Mouse (Mus musculus) heart, postnatal 36 days (tissue): ENCODE measurements around the gene Olfr124. TPM values are rescaled to one million over a fixed set of nuclear protein-coding genes. Genes with fewer than 3 reads are reported as not detected.

Experiments
- DNase-seq, 2 experiments: peaks; one replicate each; pipeline ENCODE4 v3.0.0; 2021 to 2022
- intact Hi-C: fragments of 180-260 bp; cut with DNase I; formaldehyde crosslinking; loops from one replicate; pipeline ENCODE4 v1.15.1; 2025
- total RNA-seq, 2 experiments: library from RNA; stranded (reverse); gene quantifications; 2 replicates each; pipeline ENCODE4 v1.2.3; 2021

Gene Olfr124
- total RNA-seq = not detected

DNA sequence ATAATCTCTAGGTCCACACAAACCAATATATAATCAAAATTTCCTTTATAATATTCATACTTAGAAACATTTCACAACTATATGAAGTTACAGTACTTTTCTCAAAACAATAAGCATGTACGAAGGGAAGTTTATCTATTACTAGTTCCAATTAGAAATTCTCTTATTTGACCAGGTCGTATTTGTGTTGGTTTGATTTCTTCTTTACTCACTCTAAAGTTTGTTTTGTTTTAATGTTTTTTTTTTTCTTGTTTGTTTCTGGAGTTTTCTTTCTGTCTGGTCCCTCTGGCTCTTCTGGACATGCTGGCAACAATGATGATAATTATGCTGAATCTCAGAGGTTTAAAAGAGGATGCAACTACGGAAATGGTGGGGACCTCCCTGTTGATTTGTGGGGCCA, at the start of gene Olfr124:
Olfr124 (plus strand) TSS at position 301 of the 400 bp plus-strand sequence.
- no peak for DNase-seq
- intact Hi-C loops = no loop called here

DNA sequence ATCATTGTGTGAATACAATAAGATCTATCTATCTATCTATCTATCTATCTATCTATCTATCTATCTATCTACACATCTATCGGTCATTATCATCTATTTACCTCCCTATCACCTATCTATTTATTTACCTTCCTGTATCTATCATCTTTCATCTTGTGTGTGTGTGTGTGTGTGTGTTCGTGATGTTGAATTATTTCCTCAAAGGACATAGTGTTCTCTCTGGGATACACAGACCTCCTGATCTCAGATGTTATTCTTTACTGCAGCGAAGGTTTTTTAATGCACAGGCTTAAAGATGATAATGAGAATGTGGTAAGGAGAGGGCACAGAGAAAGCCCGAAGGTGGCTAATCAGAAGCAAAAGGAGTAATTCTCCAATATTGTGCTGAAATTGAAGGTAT, 31.4 kb upstream of the Olfr124 start, which contains the start of gene Olfr122:
Olfr122 (plus strand) TSS at position 301 of the 400 bp plus-strand sequence.
- no peak for DNase-seq
- intact Hi-C loops = no loop called here

DNA sequence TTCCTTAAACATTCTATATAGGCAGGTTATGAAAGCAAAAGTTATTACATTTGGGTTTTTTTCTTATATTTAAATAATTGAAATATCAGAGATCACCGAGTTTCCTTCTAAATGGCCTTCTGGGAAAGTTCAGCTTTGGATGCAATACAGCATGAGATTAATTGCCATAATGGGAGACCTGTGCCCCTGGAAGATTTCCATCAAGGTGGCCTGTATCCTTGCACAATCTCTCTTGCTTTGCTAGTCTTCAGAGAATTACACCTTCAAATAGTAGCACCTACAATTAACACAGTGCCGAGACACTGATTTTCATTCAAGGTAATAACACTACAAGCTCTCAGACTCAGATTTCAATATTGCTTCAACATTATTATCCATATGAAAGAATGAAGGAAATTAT, 6.5 kb upstream of the Olfr124 start, which contains the start of gene Olfr123:
Olfr123 (plus strand) TSS at position 301 of the 400 bp plus-strand sequence.
- intact Hi-C loops = no loop called here
- DNase-seq = no peak

DNA sequence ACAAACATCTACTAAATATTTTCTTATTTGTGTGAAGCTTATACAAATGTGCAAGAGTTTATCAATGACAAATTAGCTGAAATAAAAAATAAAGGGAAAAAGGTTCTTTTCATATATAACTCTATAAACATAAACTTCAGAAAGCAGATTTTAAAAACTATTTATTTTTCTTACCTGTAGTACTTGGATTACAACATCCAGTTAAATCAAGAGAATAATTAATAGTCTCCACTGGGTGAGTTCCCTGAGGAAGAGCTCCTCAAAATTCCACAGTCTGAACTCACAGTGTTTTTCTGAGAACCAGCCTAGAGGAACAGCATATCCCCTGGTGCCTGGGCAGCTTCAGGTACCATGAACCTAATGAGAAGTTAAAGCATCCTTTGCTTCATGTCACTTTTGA, 33.0 kb downstream of the Olfr124 start, which contains the start of gene Olfr125:
Olfr125 (plus strand) TSS at position 301 of the 400 bp plus-strand sequence.
- no peak for DNase-seq
- intact Hi-C loops = no loop called here

DNA sequence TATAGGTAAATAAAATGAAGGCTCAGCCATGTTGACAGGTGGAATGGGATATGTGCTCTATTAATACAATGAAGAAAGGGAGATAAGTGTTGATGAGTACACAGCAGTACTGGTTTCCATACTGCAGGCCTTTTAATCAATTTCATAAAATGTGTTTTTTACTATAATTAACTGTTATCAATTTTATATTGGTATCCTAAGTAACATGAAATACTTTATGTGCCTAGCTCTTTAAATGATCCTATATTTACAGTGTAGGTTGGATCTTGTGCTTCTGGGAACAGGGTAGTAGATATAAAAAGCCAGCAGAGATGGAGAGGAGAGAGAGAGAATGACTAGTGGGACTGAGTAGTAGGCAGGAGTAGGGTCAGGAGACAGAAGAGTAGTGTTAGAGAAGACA, 47.5 kb downstream of the Olfr124 start, which contains the start of gene Olfr126:
Olfr126 (plus strand) TSS at position 301 of the 400 bp plus-strand sequence.
- no peak for DNase-seq
- intact Hi-C loops = no loop called here

Other genes starting within 250 kb of the Olfr124 start
- gene Olfr112, start 230.4 kb upstream of the Olfr124 start, total RNA-seq = not detected
- not detected for gene Olfr113, start 222.2 kb upstream of the Olfr124 start, total RNA-seq
- not detected for gene Olfr114, start 207.1 kb upstream of the Olfr124 start, total RNA-seq
- gene Olfr115, start 172.8 kb upstream of the Olfr124 start, total RNA-seq = not detected
- not detected for gene Olfr116, start 172.7 kb upstream of the Olfr124 start, total RNA-seq
- gene Olfr117, start 136.1 kb upstream of the Olfr124 start, total RNA-seq = not detected
- not detected for gene Olfr118, start 132.9 kb upstream of the Olfr124 start, total RNA-seq
- not detected for gene Olfr119, start 103.3 kb upstream of the Olfr124 start, total RNA-seq
- not detected for gene Olfr120, start 78.1 kb upstream of the Olfr124 start, total RNA-seq
- gene Olfr121, start 51.0 kb upstream of the Olfr124 start, total RNA-seq = not detected
- gene Olfr122, start 31.3 kb upstream of the Olfr124 start, total RNA-seq = not detected
- not detected for gene Olfr123, start 6.4 kb upstream of the Olfr124 start, total RNA-seq
- gene Olfr125, start 33.1 kb downstream of the Olfr124 start, total RNA-seq = not detected
- not detected for gene Olfr126, start 47.6 kb downstream of the Olfr124 start, total RNA-seq
- gene Olfr127, start 100.5 kb downstream of the Olfr124 start, total RNA-seq = not detected
- gene Olfr128, start 120.7 kb downstream of the Olfr124 start, total RNA-seq = not detected
- gene Olfr761, start 153.2 kb downstream of the Olfr124 start, total RNA-seq = not detected